Mouse (Mus musculus): ENCODE data around the gene Sept4. TPM values are rescaled to one million over a fixed set of nuclear protein-coding genes. Genes with fewer than 3 reads are reported as not detected.

The Sept4 gene
- polyA plus RNA-seq, 1 experiment from 2014 or later: 8.1 TPM

DNA sequence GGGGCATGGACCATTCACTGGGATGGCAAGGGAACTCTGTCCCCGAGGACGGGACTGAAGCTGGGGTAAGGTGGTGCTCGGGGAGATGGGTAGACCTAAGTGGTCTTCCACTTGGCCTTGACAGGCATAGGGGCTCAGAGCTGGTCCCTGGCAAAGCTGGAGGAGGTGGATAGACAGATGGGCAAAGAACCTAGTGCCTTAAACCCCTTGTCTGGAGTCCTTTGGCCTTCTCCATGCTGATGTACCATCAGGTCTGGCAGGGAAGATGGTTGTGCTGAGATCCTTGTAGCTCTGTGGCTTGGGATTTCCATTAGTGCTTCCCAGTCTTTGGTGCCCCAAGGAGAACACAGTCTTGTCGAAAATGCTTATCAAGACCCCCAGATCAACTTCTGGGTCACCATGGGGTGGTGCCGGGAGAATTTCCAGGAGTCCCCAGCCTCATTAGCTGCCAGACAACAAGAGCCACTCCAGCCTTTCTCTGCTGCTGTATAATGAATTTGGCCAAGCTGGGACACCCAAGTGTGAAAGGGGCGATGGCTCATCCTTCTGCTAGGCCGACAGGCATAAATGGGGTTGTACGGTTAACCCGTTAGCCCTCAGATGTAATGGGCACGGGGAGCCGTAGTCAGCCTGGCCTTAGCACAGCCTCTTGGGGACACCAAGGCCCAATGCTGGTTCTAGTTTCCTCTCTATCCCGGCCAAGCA lies 12.6 kb downstream of the Sept4 start:
- H3K4me2 ChIP-seq: no peak overlapping the region
- H3K9me3 ChIP-seq: no peaks in the 10 kb centered on the region
- H3K36me3 ChIP-seq (replicated peaks): no peaks in the 10 kb centered on the region
- ATAC-seq (ENCODE audit: low FRiP score): no peak
- 88% methylated on average over 12 of the region's 12 CpGs for WGBS
- no peak overlapping the region for H3K4me3 ChIP-seq (replicated peaks)
- peaks cover 30% of the 10 kb centered on the region for H3K4me1 ChIP-seq
- no peak overlapping the region for H3K27ac ChIP-seq
- peaks cover 17% of the 10 kb centered on the region; the same call in 1 of the 2 replicates for H3K27me3 ChIP-seq
- no peak overlapping the region for H3K9ac ChIP-seq

DNA sequence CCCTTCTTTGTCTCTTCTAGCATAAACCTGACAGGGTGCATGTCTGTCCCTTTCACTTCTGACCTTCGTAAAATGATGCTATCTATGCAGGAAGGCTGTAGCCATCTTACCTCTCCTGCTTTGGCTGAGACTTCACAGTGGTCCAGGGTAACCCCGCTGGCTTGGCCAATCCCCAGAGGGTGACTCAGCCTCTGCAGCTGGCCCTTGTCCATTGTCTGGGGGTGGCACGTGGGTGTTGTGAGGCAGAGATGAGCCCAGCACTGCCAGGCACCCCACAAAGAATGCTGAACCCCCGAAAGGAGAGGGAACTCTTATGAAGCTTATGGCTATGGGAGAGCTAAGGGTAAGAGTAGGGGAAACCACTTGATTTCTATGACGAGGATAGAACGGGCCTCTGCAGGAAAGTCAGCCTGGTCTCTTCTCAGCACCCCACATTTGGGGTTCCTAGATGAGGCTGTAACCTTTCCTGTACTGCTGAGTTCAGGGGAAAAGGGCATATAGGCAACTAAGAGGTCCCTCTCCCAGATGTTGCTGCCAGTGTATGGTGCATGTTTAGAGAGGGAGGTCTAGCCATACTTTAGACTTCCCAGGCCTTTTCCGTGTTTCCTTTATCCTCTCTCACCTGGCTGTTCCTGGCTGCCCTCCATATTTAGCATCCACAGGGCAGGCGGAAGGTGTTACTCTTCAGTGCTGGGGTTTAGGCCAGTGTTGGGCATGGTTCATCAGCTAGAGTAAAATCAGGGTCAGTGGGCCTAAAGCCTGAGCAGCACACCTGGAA lies 13.4 kb downstream of the Sept4 start:
- no peak for ATAC-seq (ENCODE audit: low FRiP score)
- Histone ChIP-seq H3K9ac (no peak overlapping the region), H3K4me1 (peaks cover 29% of the 10 kb centered on the region), H3K27me3 (peaks cover 14% of the 10 kb centered on the region; the same call in 1 of the 2 replicates), H3K4me3 (replicated peaks) (no peak overlapping the region), H3K36me3 (replicated peaks) (no peaks in the 10 kb centered on the region), H3K27ac (no peak overlapping the region), H3K4me2 (no peak overlapping the region), H3K9me3 (no peaks in the 10 kb centered on the region)
- 81% methylated on average over 8 of the region's 8 CpGs for WGBS

DNA sequence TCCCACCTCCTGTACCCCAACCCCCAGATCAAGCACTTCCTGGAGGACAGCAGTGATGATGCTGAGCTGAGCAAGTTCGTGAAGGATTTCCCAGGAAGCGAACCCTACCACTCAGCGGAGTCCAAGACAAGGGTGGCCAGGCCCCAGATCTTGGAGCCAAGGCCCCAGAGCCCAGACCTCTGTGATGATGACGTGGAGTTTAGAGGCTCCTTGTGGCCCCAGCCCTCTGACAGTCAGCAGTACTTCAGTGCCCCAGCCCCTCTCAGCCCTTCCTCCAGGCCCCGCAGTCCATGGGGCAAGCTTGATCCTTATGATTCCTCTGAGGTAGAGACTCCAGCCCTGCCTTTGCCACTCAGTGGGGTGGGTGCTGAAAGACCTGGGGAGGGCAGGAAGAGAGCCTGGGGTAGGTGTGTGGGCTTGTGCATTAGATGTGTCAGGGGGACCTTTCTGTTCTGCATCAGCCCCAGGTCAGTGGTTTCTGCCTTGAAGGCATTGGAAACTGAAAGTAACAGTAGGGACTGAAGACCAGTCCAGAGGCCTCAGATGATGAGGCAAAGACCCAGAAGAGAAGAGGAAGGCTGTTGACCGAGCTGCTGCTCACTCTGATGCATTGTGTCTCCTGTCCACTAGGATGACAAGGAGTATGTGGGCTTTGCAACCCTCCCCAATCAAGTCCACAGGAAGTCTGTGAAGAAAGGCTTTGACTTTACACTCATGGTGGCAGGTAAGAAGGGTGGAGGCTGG lies 14.8 kb downstream of the Sept4 start:
- H3K9ac ChIP-seq: no peak overlapping the region
- peaks cover 12% of the 10 kb centered on the region; the same call in 1 of the 2 replicates for H3K27me3 ChIP-seq
- WGBS: 82% methylated on average over 6 of the region's 6 CpGs
- no peak overlapping the region for H3K27ac ChIP-seq
- peaks cover 16% of the 10 kb centered on the region for H3K4me1 ChIP-seq
- H3K4me3 ChIP-seq (replicated peaks): no peak overlapping the region
- ATAC-seq (ENCODE audit: low FRiP score): no peak
- H3K4me2 ChIP-seq: no peak overlapping the region
- no peaks in the 10 kb centered on the region for H3K36me3 ChIP-seq (replicated peaks)
- no peaks in the 10 kb centered on the region for H3K9me3 ChIP-seq

DNA sequence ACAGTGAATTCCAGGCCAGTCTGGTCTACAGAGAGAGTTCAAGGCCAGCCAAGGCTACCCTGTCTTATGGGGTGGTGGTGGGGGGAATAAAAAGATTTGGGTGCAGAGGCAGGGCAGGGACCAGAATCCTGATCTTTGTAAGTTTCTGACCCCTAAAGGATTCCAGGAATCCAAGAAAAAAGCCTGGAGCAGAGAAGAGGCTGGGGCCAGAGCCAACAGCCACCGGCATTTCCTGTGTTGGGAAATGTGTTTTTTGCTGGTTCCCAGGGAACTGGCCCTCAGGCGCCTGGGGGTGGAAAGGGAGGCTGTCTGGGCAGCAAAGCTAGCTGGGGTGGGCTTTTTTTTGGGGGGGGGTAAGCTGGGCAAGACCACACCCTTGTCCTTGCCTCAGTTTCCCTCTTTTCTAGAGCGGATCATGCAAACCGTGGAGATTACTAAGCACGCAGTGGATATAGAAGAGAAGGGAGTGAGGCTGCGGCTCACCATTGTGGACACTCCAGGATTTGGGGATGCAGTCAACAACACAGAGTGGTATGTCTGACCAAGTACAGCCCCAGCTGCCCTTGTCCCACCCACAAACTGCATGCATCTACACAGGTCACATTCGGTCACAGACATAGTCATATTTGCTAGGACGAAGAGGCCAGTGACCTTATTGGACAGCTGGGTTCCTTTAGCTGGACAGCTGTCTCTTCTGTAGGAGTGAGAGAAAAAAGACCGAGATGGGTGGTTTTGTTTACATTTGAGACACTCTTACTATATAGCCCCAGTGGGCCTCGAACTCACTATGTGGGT lies 16.2 kb downstream of the Sept4 start:
- Histone ChIP-seq H3K27ac (no peak overlapping the region), H3K4me3 (replicated peaks) (no peak overlapping the region), H3K9me3 (no peaks in the 10 kb centered on the region), H3K36me3 (replicated peaks) (no peaks in the 10 kb centered on the region), H3K9ac (no peak overlapping the region), H3K4me1 (peaks cover 12% of the 10 kb centered on the region), H3K27me3 (peaks cover 4% of the 10 kb centered on the region; the same call in 1 of the 2 replicates), H3K4me2 (no peak overlapping the region)
- WGBS: 88% methylated on average over 10 of the region's 10 CpGs
- ATAC-seq (ENCODE audit: low FRiP score): no peak

DNA sequence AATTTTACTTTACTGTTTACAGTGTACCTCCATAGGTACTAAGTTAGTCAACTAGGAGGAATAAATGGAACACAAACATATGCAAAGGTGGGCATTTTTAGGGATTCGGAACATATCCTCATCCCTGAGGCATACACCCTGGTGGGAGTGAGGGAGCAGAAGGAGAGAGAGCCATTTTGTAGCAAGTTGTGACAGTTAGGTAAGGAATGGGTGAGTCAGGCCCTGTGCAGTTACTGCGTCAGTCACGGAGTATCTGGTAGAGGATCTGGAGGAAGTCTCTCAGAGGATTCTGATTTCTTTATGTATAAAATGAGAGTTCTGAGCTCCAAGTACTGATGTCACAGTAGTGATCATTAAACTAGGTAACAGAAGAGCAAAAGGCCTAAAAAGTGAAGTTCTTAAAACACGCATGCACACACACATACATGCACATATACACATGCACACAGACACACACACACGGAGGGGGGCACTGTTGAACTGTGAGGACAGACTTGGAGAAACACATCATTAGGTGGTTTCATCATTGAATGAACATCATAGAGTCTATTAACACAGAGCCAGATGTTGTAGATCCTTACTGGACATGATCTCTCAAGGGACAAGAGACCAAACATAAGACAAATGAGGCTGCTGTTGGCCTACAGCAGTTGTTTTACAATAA lies 18.6 kb downstream of the Sept4 start:
- Histone ChIP-seq H3K36me3 (replicated peaks) (no peaks in the 10 kb centered on the region), H3K4me1 (peaks cover 20% of the 10 kb centered on the region), H3K4me3 (replicated peaks) (no peak overlapping the region), H3K27ac (no peak overlapping the region), H3K9me3 (no peaks in the 10 kb centered on the region), H3K9ac (no peak overlapping the region), H3K27me3 (no peaks in the 10 kb centered on the region), H3K4me2 (no peak overlapping the region)
- ATAC-seq (ENCODE audit: low FRiP score): no peak
- WGBS: 91% methylated on average over 5 of the region's 5 CpGs

DNA sequence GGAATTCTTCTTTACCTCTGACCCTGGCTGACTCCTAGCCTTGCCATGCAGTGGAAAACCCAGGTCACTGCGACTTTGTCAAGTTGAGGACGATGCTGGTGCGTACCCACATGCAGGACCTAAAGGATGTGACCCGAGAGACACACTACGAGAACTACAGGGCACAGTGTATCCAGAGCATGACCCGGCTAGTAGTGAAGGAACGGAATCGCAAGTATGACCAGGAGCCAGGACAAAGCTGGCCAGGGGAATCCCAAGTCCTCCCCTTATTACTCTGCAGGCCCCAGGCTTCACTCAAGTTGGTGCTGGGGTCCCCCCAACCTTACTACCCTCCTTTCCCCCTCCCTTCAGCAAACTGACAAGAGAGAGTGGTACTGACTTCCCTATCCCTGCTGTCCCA lies 20.9 kb downstream of the Sept4 start:
- 86% methylated on average over 8 of the region's 8 CpGs for WGBS
- Histone ChIP-seq H3K9me3 (no peaks in the 10 kb centered on the region), H3K4me1 (peaks cover 41% of the 10 kb centered on the region), H3K9ac (no peak overlapping the region), H3K36me3 (replicated peaks) (no peaks in the 10 kb centered on the region), H3K27ac (no peak overlapping the region), H3K27me3 (no peaks in the 10 kb centered on the region), H3K4me3 (replicated peaks) (no peak overlapping the region), H3K4me2 (0 out of 2 replicates have a peak overlapping the region, but pooled peaks have one; percentile 10)
- no peak for ATAC-seq (ENCODE audit: low FRiP score)

DNA sequence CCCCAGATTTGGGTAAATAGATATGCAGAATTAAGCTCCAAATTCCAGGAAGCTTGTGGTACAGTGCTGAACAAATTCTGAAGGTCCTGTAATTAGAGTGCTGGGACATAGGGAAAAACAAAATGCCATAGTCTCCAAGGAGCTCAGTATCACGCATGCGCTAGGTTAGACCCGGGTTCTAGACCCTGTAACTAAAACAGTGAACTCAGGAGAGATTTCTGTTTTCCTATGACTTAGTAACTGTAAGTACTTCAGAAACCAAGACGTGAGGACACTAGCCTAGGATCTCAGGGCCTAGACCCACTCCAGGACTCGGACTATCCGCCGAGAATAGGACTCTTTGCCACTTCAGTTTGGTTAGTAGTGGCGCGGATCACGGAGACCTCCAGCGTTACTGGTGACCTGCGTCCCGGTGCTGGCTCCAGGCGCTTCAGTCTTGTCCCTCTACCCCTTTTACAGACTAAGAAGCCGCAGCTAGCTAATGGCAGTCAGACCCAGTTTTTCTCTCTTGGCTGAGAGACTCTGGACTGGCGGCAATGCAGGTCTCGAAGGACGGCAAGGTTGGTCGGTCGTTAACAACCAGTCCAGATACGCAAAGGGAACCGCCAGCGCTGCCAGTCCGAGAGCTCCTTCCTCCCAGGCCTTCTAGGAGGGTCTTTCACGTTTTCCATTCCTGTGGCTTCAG lies 22.3 kb downstream of the Sept4 start:
- Histone ChIP-seq H3K9me3 (no peaks in the 10 kb centered on the region), H3K4me2 (peak overlapping the region; percentile 90), H3K27ac (peak overlapping the region; percentile 82), H3K4me3 (replicated peaks) (peak overlapping the region; percentile 66), H3K27me3 (no peaks in the 10 kb centered on the region), H3K4me1 (peaks cover 52% of the 10 kb centered on the region), H3K9ac (peak overlapping the region; percentile 83), H3K36me3 (replicated peaks) (no peaks in the 10 kb centered on the region)
- 2% methylated on average over 25 of the region's 25 CpGs for WGBS
- no peak for ATAC-seq (ENCODE audit: low FRiP score)

DNA sequence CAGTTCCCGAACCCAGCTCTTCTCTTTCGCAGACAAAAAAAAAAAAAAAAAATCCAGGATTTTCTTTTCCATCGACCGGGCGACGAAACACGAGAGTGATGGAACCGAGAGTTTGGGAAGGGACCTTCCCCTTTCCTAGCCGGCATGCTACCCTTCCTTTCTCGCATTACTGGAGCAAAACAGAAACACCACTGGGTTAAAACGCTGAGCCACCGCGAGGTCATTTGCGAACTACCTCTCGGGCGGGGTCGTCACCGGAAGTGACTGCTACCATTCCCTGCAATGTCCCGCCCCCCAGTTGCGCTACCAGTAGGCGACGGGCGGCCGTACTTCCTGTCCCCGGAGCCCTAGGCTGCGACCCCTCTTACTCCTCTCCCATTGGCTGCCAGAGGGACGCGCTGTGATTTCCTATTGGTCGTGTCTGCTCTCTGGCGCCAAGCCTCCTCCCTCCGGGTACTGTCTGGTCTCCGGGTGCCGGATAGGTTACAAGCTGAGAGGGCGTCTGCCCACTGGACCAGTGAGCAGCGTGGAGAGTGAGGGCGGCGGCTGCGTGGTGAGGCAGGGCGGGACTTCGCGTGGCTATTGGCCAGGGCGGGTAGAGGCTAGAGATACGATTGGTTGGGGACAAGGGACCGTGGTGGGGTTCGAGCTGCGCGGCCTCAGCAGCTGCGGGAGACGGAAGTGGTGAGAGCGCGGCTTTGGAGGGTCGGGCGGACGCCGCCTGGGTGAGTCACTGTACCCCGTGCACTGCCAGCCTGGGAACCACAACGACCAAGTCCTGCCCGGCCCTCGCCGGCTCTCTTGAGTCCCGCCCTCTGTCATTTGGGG lies 23.0 kb downstream of the Sept4 start, which contains the start of gene Mtmr4:
Gene Mtmr4 (plus strand): TSS at position 637 of the 828 bp plus-strand sequence.
- H3K27me3 ChIP-seq: no peaks in the 10 kb centered on the region
- peaks cover 60% of the 10 kb centered on the region for H3K4me1 ChIP-seq
- H3K36me3 ChIP-seq (replicated peaks): no peaks in the 10 kb centered on the region
- H3K4me3 ChIP-seq (replicated peaks): peak within 1 kb of the TSS; percentile 66
- peak within 1 kb of the TSS; percentile 83 for H3K9ac ChIP-seq
- peak; percentile 98 for ATAC-seq (ENCODE audit: low FRiP score)
- H3K4me2 ChIP-seq: peak within 1 kb of the TSS; percentile 90
- peak within 1 kb of the TSS; percentile 94 for H3K27ac ChIP-seq
- no peaks in the 10 kb centered on the region for H3K9me3 ChIP-seq
- WGBS: under 1% methylated on average over 61 of the region's 61 CpGs

DNA sequence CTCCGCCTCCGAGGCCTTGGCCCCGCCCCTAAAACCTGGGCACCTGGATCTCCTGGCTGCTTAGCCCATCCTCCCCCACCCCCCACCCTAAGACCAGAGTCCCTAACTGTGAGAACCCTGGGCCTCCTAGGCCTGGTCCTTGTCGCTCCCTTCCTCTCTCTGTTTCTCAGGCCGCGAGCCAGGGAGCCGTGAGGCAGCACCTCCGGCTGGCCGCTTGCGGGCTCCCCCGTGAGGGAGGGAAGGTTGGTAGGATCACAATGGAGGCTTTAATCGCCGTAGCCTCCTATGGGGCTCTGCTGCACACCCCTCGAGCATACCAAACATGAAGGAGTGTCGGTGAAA lies 23.6 kb downstream of the Sept4 start:
- Histone ChIP-seq H3K9me3 (no peaks in the 10 kb centered on the region), H3K4me3 (replicated peaks) (peak overlapping the region; percentile 66), H3K36me3 (replicated peaks) (peaks cover 5% of the 10 kb centered on the region), H3K4me2 (peak overlapping the region; percentile 66), H3K4me1 (peaks cover 65% of the 10 kb centered on the region), H3K9ac (peak overlapping the region; percentile 77), H3K27ac (peak overlapping the region; percentile 94), H3K27me3 (no peaks in the 10 kb centered on the region)
- under 1% methylated on average over 15 of the region's 15 CpGs for WGBS
- ATAC-seq (ENCODE audit: low FRiP score): no peak

DNA sequence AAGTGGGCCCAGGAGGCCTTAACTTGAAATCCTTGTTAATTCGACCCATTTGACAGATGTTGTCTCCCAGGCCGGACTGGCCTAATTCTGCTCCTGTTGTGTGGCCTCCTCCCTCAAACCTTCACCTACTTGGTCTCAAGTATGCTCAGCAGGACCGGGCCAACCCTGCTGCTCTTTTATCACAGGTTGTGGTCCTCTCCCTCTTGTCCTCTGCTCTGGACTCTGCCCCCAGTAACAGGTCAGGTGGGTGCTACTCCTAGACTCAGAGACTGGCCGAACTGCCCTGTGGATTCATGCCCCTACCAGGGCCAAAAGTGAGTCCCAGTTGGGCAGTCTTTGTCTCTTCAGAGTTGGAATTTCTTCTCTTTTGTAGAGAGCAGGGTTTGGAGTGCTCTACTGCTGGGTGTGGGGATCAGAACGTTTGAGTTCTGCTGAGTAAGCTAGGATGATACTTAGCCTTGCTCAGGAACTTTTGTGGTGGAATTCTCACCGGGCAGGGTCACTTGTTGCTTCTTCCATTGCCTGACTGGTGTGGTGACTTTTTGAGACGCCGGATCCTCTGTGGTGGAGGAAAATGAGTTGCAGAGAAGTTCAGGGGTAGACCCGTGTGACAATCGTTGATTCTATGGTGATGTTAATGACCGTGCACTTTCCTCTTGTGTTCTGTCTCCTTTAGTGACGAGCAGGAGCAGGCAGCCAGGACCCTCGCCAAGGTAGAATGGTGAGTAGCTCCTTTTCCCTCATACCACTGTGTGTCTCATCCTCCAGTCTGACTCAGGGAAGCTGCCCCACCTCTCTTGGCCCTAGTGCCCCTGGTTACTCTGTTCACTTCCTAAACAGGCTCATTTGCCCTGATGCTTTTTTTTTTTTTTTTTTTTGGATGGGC lies 24.3 kb downstream of the Sept4 start:
- ATAC-seq (ENCODE audit: low FRiP score): no peak
- H3K4me3 ChIP-seq (replicated peaks): peak overlapping the region; percentile 66
- peaks cover 70% of the 10 kb centered on the region for H3K4me1 ChIP-seq
- H3K9ac ChIP-seq: peak overlapping the region; percentile 77
- H3K4me2 ChIP-seq: peak overlapping the region; percentile 66
- H3K36me3 ChIP-seq (replicated peaks): peaks cover 12% of the 10 kb centered on the region
- H3K9me3 ChIP-seq: no peaks in the 10 kb centered on the region
- no peaks in the 10 kb centered on the region for H3K27me3 ChIP-seq
- 39% methylated on average over 13 of the region's 13 CpGs for WGBS
- peak overlapping the region; percentile 94 for H3K27ac ChIP-seq

All from forebrain, embryonic 12.5 days (tissue).